Mouse (Mus musculus): ENCODE measurements around the gene Zbtb46. TPM values are rescaled to one million over a fixed set of nuclear protein-coding genes. Genes with fewer than 3 reads are reported as not detected.

Zbtb46 gene
- polyA plus RNA-seq, 1 experiment: 1.6 TPM

GRCm38 (mm10) chr2:181483562-181484318, 24.5 kb upstream of the Zbtb46 start:
- WGBS: 24% methylated on average over 7 of the region's 7 CpGs

GRCm38 (mm10) chr2:181483120-181483519, 23.9 kb upstream of the Zbtb46 start:
- 9% methylated on average over 2 of the region's 2 CpGs for WGBS
- TF ChIP-seq CTCF (IDR thresholded peaks at IDR 0.05; ENCODE audit: extremely low read depth, insufficient read length, insufficient replicate concordance, low read depth, low read length) (no peak), POLR2A (IDR thresholded peaks at IDR 0.05; ENCODE audit: low read depth, low read length) (no peak)
- peak overlapping the region; percentile 25; the same call in 1 of the 2 replicates for H3K4me3 ChIP-seq (ENCODE audit: low read depth, low read length)
- peaks cover 21% of the 10 kb centered on the region for H3K4me1 ChIP-seq (ENCODE audit: control insufficient read depth, insufficient read depth, insufficient read length, low read length)
- H3K27ac ChIP-seq (ENCODE audit: insufficient read depth, low read depth, low read length): peak overlapping the region; percentile 68
- H3K36me3 ChIP-seq (ENCODE audit: control insufficient read depth, insufficient read depth, low read length): no peaks in the 10 kb centered on the region
- no peaks in the 10 kb centered on the region for H3K27me3 ChIP-seq (ENCODE audit: control insufficient read depth, insufficient read depth, low read length)

More at GRCm38 (mm10) chr2:181483562-181484318, 24.5 kb upstream of the Zbtb46 start:
- peak overlapping the region; percentile 25 for H3K4me3 ChIP-seq (ENCODE audit: low read depth, low read length)
- H3K27me3 ChIP-seq (ENCODE audit: control insufficient read depth, insufficient read depth, low read length): no peaks in the 10 kb centered on the region
- TF ChIP-seq POLR2A (IDR thresholded peaks at IDR 0.05; ENCODE audit: low read depth, low read length): peak; percentile 27; the same call in 1 of the 2 replicates
- peak; percentile 25; the same call in 1 of the 2 replicates for TF ChIP-seq CTCF (IDR thresholded peaks at IDR 0.05; ENCODE audit: extremely low read depth, insufficient read length, insufficient replicate concordance, low read depth, low read length)
- peak overlapping the region; percentile 68 for H3K27ac ChIP-seq (ENCODE audit: insufficient read depth, low read depth, low read length)
- no peaks in the 10 kb centered on the region for H3K36me3 ChIP-seq (ENCODE audit: control insufficient read depth, insufficient read depth, low read length)
- H3K4me1 ChIP-seq (ENCODE audit: control insufficient read depth, insufficient read depth, insufficient read length, low read length): peaks cover 21% of the 10 kb centered on the region

GRCm38 (mm10) chr2:181472256-181472827, 13.1 kb upstream of the Zbtb46 start:
- no peak overlapping the region for H3K27ac ChIP-seq (ENCODE audit: insufficient read depth, low read depth, low read length)
- no peaks in the 10 kb centered on the region for H3K27me3 ChIP-seq (ENCODE audit: control insufficient read depth, insufficient read depth, low read length)
- no peaks in the 10 kb centered on the region for H3K4me1 ChIP-seq (ENCODE audit: control insufficient read depth, insufficient read depth, insufficient read length, low read length)
- TF ChIP-seq POLR2A (IDR thresholded peaks at IDR 0.05; ENCODE audit: low read depth, low read length): no peak
- TF ChIP-seq CTCF (IDR thresholded peaks at IDR 0.05; ENCODE audit: extremely low read depth, insufficient read length, insufficient replicate concordance, low read depth, low read length): no peak
- WGBS: 75% methylated on average over 1 of the region's 1 CpGs
- no peaks in the 10 kb centered on the region for H3K36me3 ChIP-seq (ENCODE audit: control insufficient read depth, insufficient read depth, low read length)
- no peak overlapping the region for H3K4me3 ChIP-seq (ENCODE audit: low read depth, low read length)

GRCm38 (mm10) chr2:181471246-181471645, 12.0 kb upstream of the Zbtb46 start:
- TF ChIP-seq CTCF (IDR thresholded peaks at IDR 0.05; ENCODE audit: extremely low read depth, insufficient read length, insufficient replicate concordance, low read depth, low read length): no peak
- TF ChIP-seq POLR2A (IDR thresholded peaks at IDR 0.05; ENCODE audit: low read depth, low read length): no peak

GRCm38 (mm10) chr2:181470285-181470684, 11.1 kb upstream of the Zbtb46 start:
- H3K4me1 ChIP-seq (ENCODE audit: control insufficient read depth, insufficient read depth, insufficient read length, low read length): no peaks in the 10 kb centered on the region
- H3K27ac ChIP-seq (ENCODE audit: insufficient read depth, low read depth, low read length): no peak overlapping the region
- H3K4me3 ChIP-seq (ENCODE audit: low read depth, low read length): no peak overlapping the region
- H3K36me3 ChIP-seq (ENCODE audit: control insufficient read depth, insufficient read depth, low read length): no peaks in the 10 kb centered on the region
- 59% methylated on average over 2 of the region's 2 CpGs for whole genome bisulfite sequencing
- TF ChIP-seq POLR2A (IDR thresholded peaks at IDR 0.05; ENCODE audit: low read depth, low read length): no peak
- TF ChIP-seq CTCF (IDR thresholded peaks at IDR 0.05; ENCODE audit: extremely low read depth, insufficient read length, insufficient replicate concordance, low read depth, low read length): no peak
- H3K27me3 ChIP-seq (ENCODE audit: control insufficient read depth, insufficient read depth, low read length): no peaks in the 10 kb centered on the region

More at GRCm38 (mm10) chr2:181471246-181471645, 12.0 kb upstream of the Zbtb46 start:
- no peak overlapping the region for H3K4me3 ChIP-seq (ENCODE audit: low read depth, low read length)
- H3K36me3 ChIP-seq (ENCODE audit: control insufficient read depth, insufficient read depth, low read length): no peaks in the 10 kb centered on the region
- no peaks in the 10 kb centered on the region for H3K27me3 ChIP-seq (ENCODE audit: control insufficient read depth, insufficient read depth, low read length)
- no peaks in the 10 kb centered on the region for H3K4me1 ChIP-seq (ENCODE audit: control insufficient read depth, insufficient read depth, insufficient read length, low read length)
- WGBS: 58% methylated on average over 5 of the region's 5 CpGs
- H3K27ac ChIP-seq (ENCODE audit: insufficient read depth, low read depth, low read length): peak overlapping the region; percentile 21; the same call in 1 of the 2 replicates

- Histone ChIP-seq H3K27me3 (ENCODE audit: control insufficient read depth, insufficient read depth, low read length) (peaks cover 2% of the 10 kb centered on the region), H3K4me1 (ENCODE audit: control insufficient read depth, insufficient read depth, insufficient read length, low read length) (no peaks in the 10 kb centered on the region; the same call in 1 of the 2 replicates), H3K4me3 (ENCODE audit: low read depth, low read length) (no peak overlapping the region), H3K36me3 (ENCODE audit: control insufficient read depth, insufficient read depth, low read length) (no peaks in the 10 kb centered on the region), H3K27ac (ENCODE audit: insufficient read depth, low read depth, low read length) (no peak overlapping the region)
- WGBS: 61% methylated on average over 3 of the region's 3 CpGs
- TF ChIP-seq CTCF (IDR thresholded peaks at IDR 0.05; ENCODE audit: extremely low read depth, insufficient read length, insufficient replicate concordance, low read depth, low read length): no peak
- no peak for TF ChIP-seq POLR2A (IDR thresholded peaks at IDR 0.05; ENCODE audit: low read depth, low read length)
These were observed 6.2 kb upstream of the Zbtb46 start for GRCm38 (mm10) chr2:181465423-181465822.
